Mouse (Mus musculus) T-helper 2 cell (primary cell): Measurements from ENCODE around the gene Ngb.

Source experiments
- in situ Hi-C: fragments of 300-600 bp; cut with MboI, MseI; formaldehyde crosslinking; loops from one replicate; pipeline ENCODE4 v1.15.1; 2025; ENCODE audit warnings: high pct_unique_total_duplicates

Gene Ngb

GRCm38 (mm10) chr12:87091916-87092315 lies 10.4 kb downstream of the Ngb start:
- in situ Hi-C loops: no loop called here

- in situ Hi-C loops: no loop called here
Measured at GRCm38 (mm10) chr12:87089701-87090100, 12.6 kb downstream of the Ngb start.

- in situ Hi-C loops: no loop called here
Measured at GRCm38 (mm10) chr12:87089255-87089654, 13.1 kb downstream of the Ngb start.

GRCm38 (mm10) chr12:87088331-87088730 lies 14.0 kb downstream of the Ngb start:
- in situ Hi-C loops: no loop called here

GRCm38 (mm10) chr12:87087236-87087635 lies 15.1 kb downstream of the Ngb start:
- in situ Hi-C loops: no loop called here

- in situ Hi-C loops: no loop called here
Measured at GRCm38 (mm10) chr12:87082797-87083196, 19.5 kb downstream of the Ngb start.

- in situ Hi-C loops: no loop called here
Measured at GRCm38 (mm10) chr12:87076610-87077009, 25.7 kb downstream of the Ngb start.

GRCm38 (mm10) chr12:87070520-87070919 lies 31.8 kb downstream of the Ngb start:
- in situ Hi-C loops: no loop called here

- in situ Hi-C loops: no loop called here
Measured at GRCm38 (mm10) chr12:87066429-87066828, 35.9 kb downstream of the Ngb start.

- in situ Hi-C loops: no loop called here
Measured at GRCm38 (mm10) chr12:87065446-87065845, 36.9 kb downstream of the Ngb start.

GRCm38 (mm10) chr12:87057066-87057465 lies 45.3 kb downstream of the Ngb start:
- in situ Hi-C loops: no loop called here

GRCm38 (mm10) chr12:87054873-87055272 lies 47.5 kb downstream of the Ngb start:
- in situ Hi-C loops: no loop called here

- in situ Hi-C loops: no loop called here
Measured at GRCm38 (mm10) chr12:87052661-87053321, 49.5 kb downstream of the Ngb start.

- in situ Hi-C loops: no loop called here
Measured at GRCm38 (mm10) chr12:87047536-87047935, 54.8 kb downstream of the Ngb start.
